Mouse (Mus musculus): Measurements from ENCODE around the gene Rora. TPM values are rescaled to one million over a fixed set of nuclear protein-coding genes. Genes with fewer than 3 reads are reported as not detected.
A peak's percentile ranks its signal among the peaks of the same experiment; 100 is the strongest.

Rora gene
- total RNA-seq, 2 experiments from 2014 or later, result 36.7 to 99.2 TPM

- DNase-seq (ENCODE audit: low spot score in 2 of 2), result no peak
These were observed 645.9 kb downstream of the Rora start for GRCm38 (mm10) chr9:69299484-69299883.

- no peak for DNase-seq (ENCODE audit: low spot score in 2 of 2)
These were observed 646.7 kb downstream of the Rora start for GRCm38 (mm10) chr9:69300296-69300695.

GRCm38 (mm10) chr9:69301445-69301844 lies 647.9 kb downstream of the Rora start:
- DNase-seq (ENCODE audit: low spot score in 2 of 2), result no peak

GRCm38 (mm10) chr9:69301955-69302354 lies 648.4 kb downstream of the Rora start:
- no peak for DNase-seq (ENCODE audit: low spot score in 2 of 2)

- no peak for DNase-seq (ENCODE audit: low spot score in 2 of 2)
These were observed 649.3 kb downstream of the Rora start for GRCm38 (mm10) chr9:69302846-69303245.

- DNase-seq (ENCODE audit: low spot score in 2 of 2), result no peak
These were observed 649.9 kb downstream of the Rora start for GRCm38 (mm10) chr9:69303346-69303944.

- no peak for DNase-seq (ENCODE audit: low spot score in 2 of 2)
These were observed 650.4 kb downstream of the Rora start for GRCm38 (mm10) chr9:69303962-69304361.

- DNase-seq (ENCODE audit: low spot score in 2 of 2), result peak in 1 of 2 experiments; percentile 62
These were observed 650.9 kb downstream of the Rora start for GRCm38 (mm10) chr9:69304492-69304891.

GRCm38 (mm10) chr9:69304991-69305390 lies 651.4 kb downstream of the Rora start:
- DNase-seq (ENCODE audit: low spot score in 2 of 2), result no peak

GRCm38 (mm10) chr9:69306734-69307528 lies 653.3 kb downstream of the Rora start:
- no peak for DNase-seq (ENCODE audit: low spot score in 2 of 2)

- DNase-seq (ENCODE audit: low spot score in 2 of 2), result no peak
These were observed 654.4 kb downstream of the Rora start for GRCm38 (mm10) chr9:69307974-69308373.

GRCm38 (mm10) chr9:69310524-69310923 lies 656.9 kb downstream of the Rora start:
- DNase-seq (ENCODE audit: low spot score in 2 of 2), result no peak

- DNase-seq (ENCODE audit: low spot score in 2 of 2), result no peak
These were observed 659.7 kb downstream of the Rora start for GRCm38 (mm10) chr9:69313297-69313696.

- DNase-seq (ENCODE audit: low spot score in 2 of 2), result no peak
These were observed 661.0 kb downstream of the Rora start for GRCm38 (mm10) chr9:69314451-69315210.

GRCm38 (mm10) chr9:69317527-69318115 lies 664.0 kb downstream of the Rora start:
- no peak for DNase-seq (ENCODE audit: low spot score in 2 of 2)

- DNase-seq (ENCODE audit: low spot score in 2 of 2), result no peak
These were observed 665.8 kb downstream of the Rora start for GRCm38 (mm10) chr9:69319434-69319833.

- no peak for DNase-seq (ENCODE audit: low spot score in 2 of 2)
These were observed 666.5 kb downstream of the Rora start for GRCm38 (mm10) chr9:69319913-69320634.

- no peak for DNase-seq (ENCODE audit: low spot score in 2 of 2)
These were observed 667.0 kb downstream of the Rora start for GRCm38 (mm10) chr9:69320635-69321027.

- DNase-seq (ENCODE audit: low spot score in 2 of 2), result no peak
These were observed 668.4 kb downstream of the Rora start for GRCm38 (mm10) chr9:69321956-69322355.

- DNase-seq (ENCODE audit: low spot score in 2 of 2), result no peak
These were observed 670.2 kb downstream of the Rora start for GRCm38 (mm10) chr9:69323831-69324230.

GRCm38 (mm10) chr9:69327077-69327476 lies 673.5 kb downstream of the Rora start:
- DNase-seq (ENCODE audit: low spot score in 2 of 2), result no peak
